Mouse (Mus musculus): ENCODE data around the gene Hdac1.

- TF ChIP-seq CTCF (IDR thresholded peaks at IDR 0.05; ENCODE audit: borderline replicate concordance, extremely low read depth, insufficient read depth, insufficient read length) (no peak), POLR2A (IDR thresholded peaks at IDR 0.05; ENCODE audit: borderline replicate concordance, extremely low read depth, insufficient read depth, insufficient read length, poor library complexity, severe bottlenecking) (no peak)
These were observed 25.6 kb downstream of the Hdac1 start for GRCm38 (mm10) chr4:129516925-129517324.
